Mouse (Mus musculus): ENCODE measurements around the gene Gal.

Gene Gal

DNA sequence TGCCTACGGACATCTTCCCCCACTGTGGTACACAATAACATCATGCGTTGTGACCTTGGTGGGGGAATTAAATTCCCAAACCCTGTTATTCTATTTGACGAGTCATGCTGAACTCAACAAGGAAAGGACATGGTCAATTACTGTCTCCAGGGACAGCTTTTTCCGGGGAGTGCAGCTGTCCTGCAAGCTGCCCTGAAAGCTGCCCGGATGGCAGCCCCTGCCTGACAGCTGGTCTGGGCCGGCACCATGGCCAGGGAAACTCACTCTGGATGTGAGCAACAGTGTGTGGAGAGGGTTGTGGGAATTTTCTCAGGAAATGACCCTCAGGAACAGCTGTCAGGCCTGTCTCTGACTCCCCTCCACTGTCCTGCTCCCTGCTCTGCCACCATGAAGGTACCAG lies 8.1 kb upstream of the Gal start:
- DNase-seq (ENCODE audit: low read depth, low spot score): no peak

GRCm38 (mm10) chr19:3419251-3419650 lies 4.9 kb upstream of the Gal start:
- no peak for DNase-seq (ENCODE audit: low read depth, low spot score)

DNA sequence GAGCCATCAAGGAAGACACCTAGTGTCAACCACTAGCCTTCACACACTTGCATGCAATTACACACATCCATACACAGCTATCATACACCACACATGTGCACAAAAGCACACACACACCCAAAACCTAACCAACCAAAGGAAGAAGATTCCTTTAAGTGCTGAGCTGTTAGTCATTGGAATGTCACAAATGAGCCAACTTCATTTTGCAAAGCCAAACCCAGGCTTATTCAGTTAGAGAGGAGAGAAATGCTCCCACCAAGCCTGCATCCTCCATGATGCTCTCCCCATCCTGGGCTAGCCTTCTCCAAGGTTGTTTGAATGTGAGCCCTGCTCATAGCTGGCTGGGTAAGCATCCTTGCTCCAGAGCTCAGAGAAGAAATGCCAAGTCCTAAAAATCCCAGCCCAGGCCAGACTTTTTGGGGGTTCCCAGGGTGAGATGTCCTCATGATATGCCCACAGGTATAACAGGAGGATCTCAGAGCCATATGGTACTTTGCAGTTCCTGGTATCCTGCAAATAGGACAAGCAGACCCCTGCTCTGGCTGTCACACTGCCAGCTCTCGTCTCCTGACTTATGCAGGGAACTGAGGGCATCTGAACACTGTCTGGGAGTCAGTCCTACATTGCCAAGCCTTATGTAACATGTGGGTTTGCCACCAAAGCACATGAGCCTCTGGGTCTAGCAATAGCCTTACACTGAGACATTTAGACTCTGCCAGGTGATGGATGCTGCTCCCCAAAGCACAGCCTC lies 8.6 kb downstream of the Gal start:
- no peak for DNase-seq (ENCODE audit: low read depth, low spot score)

DNA sequence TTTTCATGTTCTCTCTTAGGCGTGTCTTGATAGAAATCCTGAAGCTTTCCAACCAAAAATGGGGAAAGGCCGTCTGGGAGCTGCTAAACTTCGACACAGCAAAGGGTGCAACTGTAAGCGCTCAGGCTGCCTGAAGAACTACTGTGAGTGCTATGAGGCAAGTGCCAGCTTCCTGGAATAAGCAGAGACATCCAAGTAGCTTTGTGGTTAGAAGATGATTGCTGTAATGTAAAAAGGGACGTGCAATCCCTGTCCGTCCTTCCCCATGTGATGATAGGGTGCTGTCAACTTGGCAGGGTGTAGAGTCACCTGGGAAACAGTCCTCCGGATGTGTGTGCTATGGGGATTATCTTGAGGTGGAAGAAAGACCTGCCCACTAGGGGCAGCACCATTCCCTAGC lies 10.3 kb downstream of the Gal start:
- no peak for DNase-seq (ENCODE audit: low read depth, low spot score)

DNA sequence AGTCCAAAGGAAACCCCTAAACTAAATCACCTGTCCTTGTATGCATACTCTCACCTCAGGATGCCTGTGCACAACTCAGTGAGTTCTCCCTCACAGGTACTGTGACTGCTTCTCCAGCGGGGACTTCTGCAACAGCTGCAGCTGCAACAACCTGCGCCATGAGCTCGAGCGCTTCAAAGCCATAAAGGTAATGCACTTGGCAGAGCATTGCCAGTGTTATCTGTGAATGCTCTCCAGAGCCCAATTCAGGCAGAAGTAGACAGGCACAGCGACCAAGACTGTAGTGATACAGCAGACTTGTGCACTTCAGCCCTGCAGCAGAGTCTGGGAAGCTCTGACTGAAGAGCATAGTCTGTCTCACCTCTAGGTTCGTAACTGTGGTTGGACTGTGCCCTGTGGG lies 12.0 kb downstream of the Gal start:
- DNase-seq (ENCODE audit: low read depth, low spot score): no peak

GRCm38 (mm10) chr19:3401943-3402342 lies 12.4 kb downstream of the Gal start:
- DNase-seq (ENCODE audit: low read depth, low spot score): no peak

GRCm38 (mm10) chr19:3401504-3401903 lies 12.8 kb downstream of the Gal start:
- no peak for DNase-seq (ENCODE audit: low read depth, low spot score)

GRCm38 (mm10) chr19:3400057-3400456 lies 14.3 kb downstream of the Gal start:
- DNase-seq (ENCODE audit: low read depth, low spot score): no peak

- no peak for DNase-seq (ENCODE audit: low read depth, low spot score)
Observed at GRCm38 (mm10) chr19:3394216-3394615, 20.1 kb downstream of the Gal start.

DNA sequence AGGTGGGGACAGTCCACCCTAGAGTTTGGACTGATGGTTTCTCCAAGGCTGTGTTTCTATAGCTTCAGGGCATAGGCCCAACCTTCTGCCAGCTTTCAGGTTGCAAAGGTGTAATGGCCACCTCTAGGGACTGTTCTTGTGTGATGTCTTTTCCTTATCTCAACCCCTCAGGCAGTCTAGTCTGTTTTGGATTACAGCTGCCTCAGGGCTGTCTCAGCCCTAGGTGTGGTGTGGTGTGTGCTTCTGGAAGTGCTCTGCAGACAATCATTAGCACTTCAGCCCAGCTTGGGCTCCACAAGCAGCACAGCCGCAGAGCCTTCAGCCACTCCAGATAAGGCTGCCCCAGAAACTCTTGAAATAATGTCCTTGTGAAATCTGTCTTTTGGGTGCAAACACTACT lies 22.0 kb downstream of the Gal start:
- no peak for DNase-seq (ENCODE audit: low read depth, low spot score)

GRCm38 (mm10) chr19:3389089-3389488 lies 25.3 kb downstream of the Gal start:
- DNase-seq (ENCODE audit: low read depth, low spot score): peak; percentile 94

- peak; percentile 98 for DNase-seq (ENCODE audit: low read depth, low spot score)
Observed at GRCm38 (mm10) chr19:3388629-3389057, 25.7 kb downstream of the Gal start, which contains the start of gene Tesmin. TSS of gene Tesmin (plus strand) at chr19:3388857.

DNA sequence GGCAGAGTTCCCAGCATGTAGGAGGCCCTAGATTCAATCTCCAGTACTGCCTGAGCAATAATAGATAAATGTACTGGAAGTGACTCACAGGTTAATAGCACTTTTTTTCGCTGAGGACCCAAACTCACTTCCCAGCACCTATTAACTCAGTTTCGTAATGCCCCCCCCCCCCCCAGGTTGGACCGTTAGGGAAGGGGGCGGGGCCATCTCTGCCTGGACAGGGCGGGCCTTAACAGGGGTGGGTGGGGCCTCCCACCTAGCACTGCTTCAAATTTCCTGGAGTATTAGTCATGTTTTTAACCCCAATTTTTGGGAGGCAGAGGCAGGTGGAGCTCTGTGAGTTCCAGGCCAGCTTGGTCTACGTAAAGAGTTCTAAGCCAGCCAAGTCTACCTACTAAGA lies 26.3 kb downstream of the Gal start:
- DNase-seq (ENCODE audit: low read depth, low spot score): no peak

- no peak for DNase-seq (ENCODE audit: low read depth, low spot score)
Observed at GRCm38 (mm10) chr19:3378614-3379013, 35.7 kb downstream of the Gal start.

- no peak for DNase-seq (ENCODE audit: low read depth, low spot score)
Observed at GRCm38 (mm10) chr19:3376966-3377715, 37.2 kb downstream of the Gal start.

DNA sequence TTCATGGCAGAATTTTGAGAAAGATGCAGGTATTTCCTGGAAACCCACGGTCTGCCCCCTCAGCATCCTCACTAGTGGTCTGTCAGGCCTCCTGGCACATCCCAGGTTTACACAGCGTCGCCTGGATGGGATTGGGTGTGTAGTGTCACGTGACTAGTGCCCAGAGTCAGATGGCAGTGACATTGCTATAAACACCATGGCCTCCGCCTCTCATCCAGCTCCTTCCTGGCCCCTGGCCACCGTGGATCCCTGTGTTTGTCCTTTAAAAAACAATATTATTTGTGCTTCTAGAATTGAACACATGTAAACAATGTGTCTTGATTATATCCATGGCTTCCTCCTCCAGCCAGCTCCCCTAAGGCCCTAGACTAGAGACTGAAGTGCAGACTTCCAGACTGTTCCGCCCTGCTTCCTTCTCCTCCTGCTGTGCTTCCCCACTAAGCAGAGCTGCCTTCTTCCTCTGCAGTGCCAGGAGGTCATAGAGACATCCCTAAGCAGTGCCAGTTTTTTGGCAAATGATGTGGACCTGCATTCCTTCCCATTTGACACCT lies 38.3 kb downstream of the Gal start:
- no peak for DNase-seq (ENCODE audit: low read depth, low spot score)

DNA sequence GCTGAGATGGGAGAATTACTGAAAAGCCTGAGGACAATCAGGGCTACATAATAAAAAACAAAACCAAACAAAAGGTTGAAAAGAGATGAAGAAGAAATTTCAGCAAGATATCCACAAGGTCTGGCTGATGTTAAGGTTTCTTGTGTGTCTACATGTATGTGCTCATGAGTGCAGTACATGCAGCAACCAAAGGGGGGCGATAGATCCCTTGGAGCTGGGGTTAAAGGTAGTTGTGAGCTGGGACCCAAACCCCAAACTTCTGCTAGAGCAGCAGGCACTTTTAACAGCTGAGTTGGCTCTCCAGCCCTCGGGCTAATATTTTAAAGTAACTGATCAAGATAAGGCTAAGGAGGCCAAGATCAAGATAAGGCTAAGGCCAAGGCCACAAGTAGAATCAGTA lies 40.3 kb downstream of the Gal start:
- DNase-seq (ENCODE audit: low read depth, low spot score): peak; percentile 37

GRCm38 (mm10) chr19:3373380-3373779 lies 41.0 kb downstream of the Gal start:
- DNase-seq (ENCODE audit: low read depth, low spot score): no peak

DNA sequence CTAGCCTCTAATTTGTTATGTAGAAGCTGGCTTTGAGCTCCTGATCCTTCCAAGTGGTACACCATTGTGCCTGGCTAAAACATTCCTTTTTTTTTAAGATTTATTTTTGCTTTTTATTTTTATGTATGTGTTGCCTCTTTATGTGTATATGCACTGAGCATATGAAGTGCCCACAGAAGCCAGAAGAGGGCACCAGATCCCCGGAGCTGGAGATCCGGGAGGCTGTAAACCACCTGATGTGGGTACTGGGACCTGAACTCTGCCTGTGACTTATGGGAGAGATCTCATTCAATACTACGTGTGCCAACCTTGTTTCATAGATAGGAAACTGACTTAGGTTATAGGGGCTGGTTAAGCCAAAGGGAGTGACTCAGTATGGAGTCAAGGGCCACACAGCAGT lies 46.1 kb downstream of the Gal start:
- DNase-seq (ENCODE audit: low read depth, low spot score): no peak

DNA sequence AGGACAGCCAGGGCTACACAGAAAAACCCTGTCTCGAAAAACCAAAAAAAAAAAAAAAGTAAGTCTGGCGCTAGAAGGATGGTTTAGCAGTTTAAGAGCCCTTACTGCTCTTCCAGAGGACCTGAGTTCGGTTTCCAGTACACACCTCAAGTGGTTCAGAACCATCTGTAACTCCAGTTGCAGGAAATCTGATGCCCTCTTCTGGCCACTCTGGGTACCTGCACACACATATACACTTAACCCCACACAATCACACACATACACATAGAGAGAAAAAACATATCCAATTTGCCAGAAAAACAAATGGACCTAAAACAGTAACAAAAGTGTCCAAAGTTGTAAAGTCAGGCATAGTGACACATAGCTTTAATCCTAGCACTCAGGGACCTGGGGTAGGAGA lies 49.3 kb downstream of the Gal start:
- DNase-seq (ENCODE audit: low read depth, low spot score): no peak

GRCm38 (mm10) chr19:3363510-3363909 lies 50.8 kb downstream of the Gal start:
- DNase-seq (ENCODE audit: low read depth, low spot score): no peak

Data from A20 (cell line).